Mouse (Mus musculus) spleen, adult 2 months (tissue): ENCODE data around the gene Dao. TPM values are rescaled to one million over a fixed set of nuclear protein-coding genes. Genes with fewer than 3 reads are reported as not detected.

Source experiments
- DNase-seq, 2 experiments: peaks; one replicate each; pipeline versions ENCODE4 v3.0.0 to v3.0.0-alpha.2; 2012 to 2021; ENCODE audit warnings: low spot score in 2 of 2, low read depth in 1 of 2
- H3K27ac ChIP-seq: fragments of 200-500 bp; 2 replicates; pipeline ENCODE4 v1.5.1; 2012; ENCODE audit warnings: low read length, inconsistent platforms; ENCODE audit not compliant: insufficient read depth
- H3K27me3 ChIP-seq: fragments of 200-500 bp; 2 replicates; pipeline ENCODE4 v1.6.1; 2012; ENCODE audit warnings: mild to moderate bottlenecking, moderate library complexity, low read length, inconsistent platforms; ENCODE audit not compliant: control insufficient read depth, insufficient read depth
- H3K36me3 ChIP-seq: fragments of 200-500 bp; 2 replicates; pipeline ENCODE4 v1.6.1; 2012; ENCODE audit warnings: mild to moderate bottlenecking, low read length, inconsistent platforms; ENCODE audit not compliant: control insufficient read depth, insufficient read depth
- H3K4me1 ChIP-seq: fragments of 200-500 bp; 2 replicates; pipeline ENCODE4 v1.6.1; 2011; ENCODE audit warnings: inconsistent platforms; ENCODE audit not compliant: control insufficient read depth, insufficient read depth, insufficient read length
- H3K4me3 ChIP-seq: fragments of 200-500 bp; 2 replicates; pipeline ENCODE4 v1.5.1; 2011; ENCODE audit warnings: mild to moderate bottlenecking, inconsistent platforms; ENCODE audit not compliant: insufficient read depth, insufficient read length; ENCODE audit errors: extremely low read depth
- CTCF ChIP-seq: fragments of 200-500 bp; IDR thresholded peaks from 2 replicates; pipeline ENCODE4 v1.5.1; 2011; ENCODE audit warnings: mild to moderate bottlenecking, inconsistent platforms; ENCODE audit not compliant: insufficient read depth, insufficient read length, insufficient replicate concordance; ENCODE audit errors: extremely low read depth
- POLR2A ChIP-seq: fragments of 200-500 bp; IDR thresholded peaks from 2 replicates; pipeline ENCODE4 v1.6.1; 2011; ENCODE audit warnings: low read depth, low read length, inconsistent platforms
- WGBS: fragments of 180-500 bp; shearing (Covaris S2); methylation state at CpG from one replicate; pipeline ENCODE4 v1.1.7; 2018; 5-methylcytosine and 5-hydroxymethylcytosine counted together
- polyA plus RNA-seq: library from polyadenylated mRNA; depleted of rRNA; stranded (reverse); fragments of >200 nt; gene quantifications from 2 replicates; pipeline ENCODE4 v1.2.3, GENCODE M21; 2012; rRNA removed

Dao gene
- polyA plus RNA-seq, 1 experiment = 0.26 TPM

GRCm38 (mm10) chr5:114066601-114067000 is 63.1 kb downstream of the Dao start:
- DNase-seq = no peak
- Histone ChIP-seq H3K4me3 (no peak overlapping the region), H3K27me3 (no peaks in the 10 kb centered on the region), H3K27ac (no peak overlapping the region), H3K4me1 (no peaks in the 10 kb centered on the region), H3K36me3 (no peaks in the 10 kb centered on the region)
- TF ChIP-seq CTCF = no peak
- TF ChIP-seq POLR2A = no peak
- 50% methylated on average over 6 of the region's 6 CpGs for WGBS

GRCm38 (mm10) chr5:114067543-114067942 is 64.0 kb downstream of the Dao start:
- no peak for DNase-seq
- Histone ChIP-seq H3K4me3 (no peak overlapping the region), H3K36me3 (no peaks in the 10 kb centered on the region), H3K4me1 (no peaks in the 10 kb centered on the region), H3K27ac (no peak overlapping the region), H3K27me3 (no peaks in the 10 kb centered on the region)
- 84% methylated on average over 9 of the region's 9 CpGs for WGBS
- TF ChIP-seq POLR2A (no peak), CTCF (no peak)

- WGBS = 64% methylated on average over 9 of the region's 9 CpGs
- H3K27ac ChIP-seq = no peak overlapping the region
- H3K4me3 ChIP-seq = no peak overlapping the region
- TF ChIP-seq POLR2A (no peak), CTCF (no peak)
- H3K27me3 ChIP-seq = no peaks in the 10 kb centered on the region
- no peaks in the 10 kb centered on the region for H3K4me1 ChIP-seq
- H3K36me3 ChIP-seq = no peaks in the 10 kb centered on the region
- no peak for DNase-seq
Observed at GRCm38 (mm10) chr5:114067982-114068381, 64.5 kb downstream of the Dao start.

- no peak for DNase-seq
- H3K4me3 ChIP-seq = no peak overlapping the region
- H3K36me3 ChIP-seq = no peaks in the 10 kb centered on the region
- no peak for TF ChIP-seq POLR2A
- no peak for TF ChIP-seq CTCF
- no peaks in the 10 kb centered on the region for H3K4me1 ChIP-seq
- H3K27me3 ChIP-seq = no peaks in the 10 kb centered on the region
- no peak overlapping the region for H3K27ac ChIP-seq
- WGBS = 93% methylated on average over 4 of the region's 4 CpGs
Observed at GRCm38 (mm10) chr5:114070858-114071257, 67.4 kb downstream of the Dao start.

- Histone ChIP-seq H3K4me1 (no peaks in the 10 kb centered on the region), H3K27me3 (no peaks in the 10 kb centered on the region), H3K4me3 (no peak overlapping the region), H3K36me3 (no peaks in the 10 kb centered on the region), H3K27ac (no peak overlapping the region)
- TF ChIP-seq CTCF (no peak), POLR2A (no peak)
- DNase-seq = no peak
- 50% methylated on average over 2 of the region's 2 CpGs for WGBS
Observed at GRCm38 (mm10) chr5:114072262-114072661, 68.8 kb downstream of the Dao start.

Other genes starting within 250 kb of the Dao start
- gene Sart3, start 231.2 kb upstream of the Dao start, polyA plus RNA-seq = 27.2 and 28.0 TPM in 2 replicates
- gene Iscu, start 231.0 kb upstream of the Dao start, polyA plus RNA-seq = 77.5 and 79.7 TPM in 2 replicates
- gene Tmem119, start 203.2 kb upstream of the Dao start, polyA plus RNA-seq = 3.0 and 4.8 TPM in 2 replicates
- gene Selplg, start 171.1 kb upstream of the Dao start, polyA plus RNA-seq = 274 and 338 TPM in 2 replicates
- 37.9 and 38.3 TPM in 2 replicates for gene Coro1c, start 94.9 kb upstream of the Dao start, polyA plus RNA-seq
- gene Ssh1, start 9.8 kb upstream of the Dao start, polyA plus RNA-seq = 16.4 and 18.9 TPM in 2 replicates
- gene Usp30, start 61.8 kb downstream of the Dao start, polyA plus RNA-seq = 13.3 and 14.0 TPM in 2 replicates
- not detected in 2 replicates for gene Svop, start 87.9 kb downstream of the Dao start, polyA plus RNA-seq
- 9.0 and 9.8 TPM in 2 replicates for gene Alkbh2, start 124.5 kb downstream of the Dao start, polyA plus RNA-seq
- gene Ung, start 126.7 kb downstream of the Dao start, polyA plus RNA-seq = 5.7 and 8.8 TPM in 2 replicates
- 9.2 and 9.3 TPM in 2 replicates for gene Acacb, start 142.8 kb downstream of the Dao start, polyA plus RNA-seq